Mouse (Mus musculus) embryonic fibroblast, embryonic 13.5 days (primary cell): ENCODE data around the gene Il15.

Experiments
- CTCF ChIP-seq: IDR thresholded peaks from 2 replicates; pipeline ENCODE4 v1.5.1; 2011; ENCODE audit warnings: mild to moderate bottlenecking, control low read depth, low read length, moderate library complexity, borderline replicate concordance; ENCODE audit not compliant: insufficient read depth
- POLR2A ChIP-seq: IDR thresholded peaks from 2 replicates; pipeline ENCODE4 v1.6.1; 2011; ENCODE audit warnings: low read depth, mild to moderate bottlenecking, control low read depth, low read length, moderate library complexity

DNA sequence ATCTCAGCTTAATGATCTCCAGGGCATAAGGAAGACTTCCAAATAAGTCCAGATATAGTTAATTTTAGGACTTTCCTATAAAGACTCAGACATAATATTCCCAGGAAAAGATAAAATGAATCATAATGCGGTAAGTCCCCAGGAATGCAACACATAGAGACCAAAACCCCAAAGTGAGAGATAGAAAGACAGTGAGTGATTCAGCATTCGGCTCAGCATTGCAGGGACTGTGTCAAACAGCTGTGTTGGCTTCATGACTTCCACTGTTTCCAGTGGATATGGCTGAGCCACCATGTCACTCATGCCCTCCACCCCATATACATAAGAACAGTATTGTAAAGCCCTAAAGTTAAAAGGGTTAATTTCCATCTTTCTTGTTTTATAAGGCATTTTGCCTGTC is 106.8 kb downstream of the Il15 start:
- TF ChIP-seq CTCF (no peak), POLR2A (no peak)
